Mouse (Mus musculus) heart, adult 2 months (tissue): ENCODE results near the gene Zkscan4.

ENCODE experiments used
- CTCF ChIP-seq: fragments of 200-600 bp; IDR thresholded peaks from 2 replicates; pipeline ENCODE4 v1.8.1; 2022; ENCODE audit warnings: antibody characterized with exemption, mild to moderate bottlenecking, moderate library complexity
- EP300 ChIP-seq: fragments of 200-500 bp; IDR thresholded peaks from 2 replicates; pipeline ENCODE4 v1.6.1; 2011; ENCODE audit warnings: low read depth, low read length, control low read depth; ENCODE audit not compliant: insufficient read depth
- POLR2A ChIP-seq: fragments of 200-500 bp; IDR thresholded peaks from 2 replicates; pipeline ENCODE4 v1.6.1; 2011; ENCODE audit warnings: mild to moderate bottlenecking, low read depth, low read length, control low read depth; ENCODE audit not compliant: insufficient read depth

- TF ChIP-seq EP300 = no peak
- no peak for TF ChIP-seq CTCF
- TF ChIP-seq POLR2A = no peak
Observed at GRCm38 (mm10) chr13:21467336-21467735, 11.4 kb upstream of the Zkscan4 start.
